Mouse (Mus musculus) liver, embryonic 16.5 days (tissue): ENCODE results near the gene Plcb4. TPM values are rescaled to one million over a fixed set of nuclear protein-coding genes. Genes with fewer than 3 reads are reported as not detected.

ENCODE experiments used
- ATAC-seq: fragments of 200-750 bp; cut with Nextera tagmentation; 2 replicates; pipeline ENCODE4 v1.8.0; 2017; ENCODE audit warnings: low read depth, mild to moderate bottlenecking, moderate number of reproducible peaks, moderate library complexity
- H3K27ac ChIP-seq: fragments of 300-500 bp; sonication (generic); 2 replicates; pipeline ENCODE4 v1.5.1; 2014; ENCODE audit warnings: mild to moderate bottlenecking, low read length
- H3K27me3 ChIP-seq: fragments of 300-500 bp; sonication (generic); 2 replicates; pipeline ENCODE4 v1.6.1; 2014; ENCODE audit warnings: low read depth, low read length, mixed read lengths; ENCODE audit not compliant: control insufficient read depth, insufficient read depth
- H3K36me3 ChIP-seq: fragments of 300-500 bp; sonication (generic); 2 replicates; pipeline ENCODE4 v1.6.1; 2014; ENCODE audit warnings: mild to moderate bottlenecking; ENCODE audit not compliant: control insufficient read depth, insufficient read depth
- H3K4me1 ChIP-seq: fragments of 300-500 bp; sonication (generic); 2 replicates; pipeline ENCODE4 v1.6.1; 2014; ENCODE audit warnings: low read depth, low read length, mixed read lengths; ENCODE audit not compliant: control insufficient read depth
- H3K4me2 ChIP-seq: fragments of 300-500 bp; sonication (generic); 2 replicates; pipeline ENCODE4 v1.6.1; 2014; ENCODE audit warnings: low read depth, low read length, mixed read lengths
- H3K4me3 ChIP-seq: fragments of 300-500 bp; sonication (generic); 2 replicates; pipeline ENCODE4 v1.5.1; 2014; ENCODE audit warnings: low read depth, mild to moderate bottlenecking, low read length
- H3K9ac ChIP-seq: fragments of 300-500 bp; sonication (generic); 2 replicates; pipeline ENCODE4 v1.6.1; 2014; ENCODE audit warnings: low read depth, low read length
- H3K9me3 ChIP-seq: fragments of 300-500 bp; sonication (generic); replicated peaks from 2 replicates; pipeline ENCODE4 v1.6.1; 2016; ENCODE audit warnings: low read length; ENCODE audit not compliant: control insufficient read depth
- WGBS: fragments of 180-500 bp; shearing (Covaris S2); extraction: QIAGEN DNeasy Blood & Tissue Kit; methylation state at CpG from one replicate; pipeline ENCODE4 v1.1.7; 2014; ENCODE audit not compliant: insufficient replicate concordance; 5-methylcytosine and 5-hydroxymethylcytosine counted together
- polyA plus RNA-seq: library from polyadenylated mRNA; unstranded; fragments of >200 nt; fragmentation: Nextera tagmentation; extraction: Ambion mirVana; gene quantifications from 2 replicates; pipeline ENCODE4 v1.2.1, GENCODE M21; 2015

Plcb4 gene
- polyA plus RNA-seq, 1 experiment from 2014 or later: 2.3 TPM

DNA sequence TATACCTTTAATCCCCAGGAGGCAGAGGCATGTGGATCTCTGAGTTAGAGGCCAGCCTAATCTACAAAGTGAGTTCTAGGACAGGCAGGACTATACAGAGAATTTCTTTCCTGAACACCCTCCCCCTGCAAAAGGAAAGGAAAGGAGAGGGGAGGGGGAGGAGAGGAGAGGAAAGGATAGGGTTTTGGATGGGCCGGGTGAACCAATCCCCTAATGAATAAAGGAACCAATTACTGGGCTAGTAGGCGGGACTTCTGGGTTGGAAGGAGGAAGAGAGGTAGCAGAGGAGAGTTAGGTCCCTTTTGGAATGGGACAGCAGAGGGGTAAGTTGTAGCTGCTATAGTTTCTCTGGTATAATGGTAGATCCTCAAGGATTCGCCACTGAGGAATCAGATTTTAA lies 12.6 kb upstream of the Plcb4 start:
- no peak overlapping the region for H3K9ac ChIP-seq
- H3K36me3 ChIP-seq: no peaks in the 10 kb centered on the region
- no peak overlapping the region for H3K27ac ChIP-seq
- H3K4me1 ChIP-seq: no peaks in the 10 kb centered on the region
- H3K4me2 ChIP-seq: no peak overlapping the region
- no peaks in the 10 kb centered on the region for H3K9me3 ChIP-seq
- H3K27me3 ChIP-seq: no peaks in the 10 kb centered on the region
- H3K4me3 ChIP-seq: no peak overlapping the region
- no peak for ATAC-seq
- 55% methylated on average over 3 of the region's 3 CpGs for WGBS

DNA sequence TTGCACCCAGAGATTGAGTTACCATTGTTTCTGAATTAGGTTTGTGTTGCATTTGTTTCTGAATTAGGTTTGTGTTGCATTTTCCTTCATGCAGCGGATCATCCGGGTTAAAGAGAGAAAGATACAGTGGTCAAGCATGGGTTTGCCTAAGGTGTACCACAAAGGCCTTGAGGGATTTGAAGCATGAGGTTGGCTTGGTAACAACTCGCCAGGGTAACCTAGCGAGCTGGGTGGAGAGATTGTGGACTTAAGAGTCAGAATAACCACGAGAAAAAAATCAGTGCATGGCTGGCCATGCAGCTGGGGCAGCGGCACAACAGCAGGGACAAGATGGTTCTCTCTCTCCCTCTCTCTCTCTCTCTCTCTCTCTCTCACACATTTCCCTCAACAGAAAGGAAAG lies 12.2 kb upstream of the Plcb4 start:
- Histone ChIP-seq H3K9ac (no peak overlapping the region), H3K27ac (no peak overlapping the region), H3K4me1 (no peaks in the 10 kb centered on the region), H3K4me3 (no peak overlapping the region), H3K27me3 (no peaks in the 10 kb centered on the region), H3K4me2 (no peak overlapping the region), H3K9me3 (no peaks in the 10 kb centered on the region), H3K36me3 (no peaks in the 10 kb centered on the region)
- WGBS: 66% methylated on average over 6 of the region's 6 CpGs
- ATAC-seq: no peak

DNA sequence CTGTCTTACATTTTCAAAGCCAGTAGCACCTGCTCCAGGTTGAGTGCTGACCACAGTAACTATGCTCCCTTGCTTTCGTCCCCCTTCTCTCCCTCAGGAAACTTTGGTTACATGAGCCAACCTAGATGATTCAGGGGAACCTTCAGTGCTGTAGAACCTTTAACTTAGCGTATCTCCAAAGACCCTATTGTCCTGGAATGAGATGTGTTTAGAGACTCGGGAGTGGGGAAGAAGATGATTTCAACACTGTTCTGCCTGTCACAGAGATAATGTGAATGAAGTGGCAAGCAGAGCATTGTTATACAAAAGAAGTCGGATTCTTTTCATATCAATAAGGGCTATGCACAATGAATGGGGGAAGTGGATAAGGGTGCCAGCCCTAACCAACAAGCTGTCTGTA lies 10.8 kb upstream of the Plcb4 start:
- Histone ChIP-seq H3K4me2 (no peak overlapping the region), H3K9me3 (no peaks in the 10 kb centered on the region), H3K9ac (no peak overlapping the region), H3K27me3 (no peaks in the 10 kb centered on the region), H3K27ac (no peak overlapping the region), H3K4me1 (no peaks in the 10 kb centered on the region), H3K36me3 (no peaks in the 10 kb centered on the region), H3K4me3 (no peak overlapping the region)
- ATAC-seq: no peak
- 40% methylated on average over 4 of the region's 4 CpGs for WGBS

DNA sequence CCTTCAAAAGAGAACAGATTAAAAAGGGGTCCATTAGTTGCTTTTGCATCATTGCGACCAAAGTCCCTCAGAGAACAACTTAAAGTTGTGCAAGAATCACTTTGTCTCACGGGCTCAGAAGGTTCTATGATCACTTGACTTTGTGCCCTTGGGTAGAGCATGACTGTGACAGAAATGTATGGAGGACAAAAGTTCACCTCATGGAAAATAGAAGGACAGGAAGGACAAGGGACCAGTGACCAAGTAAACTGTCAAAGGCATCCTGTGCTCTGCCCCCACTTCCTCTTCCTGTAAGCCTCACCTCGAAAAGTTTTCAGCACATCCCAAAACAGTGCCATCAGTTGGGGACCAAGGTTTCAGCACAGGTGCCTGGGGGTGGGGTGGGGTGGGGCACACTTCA lies 7.9 kb upstream of the Plcb4 start:
- H3K27me3 ChIP-seq: no peaks in the 10 kb centered on the region
- 41% methylated on average over 3 of the region's 3 CpGs for WGBS

DNA sequence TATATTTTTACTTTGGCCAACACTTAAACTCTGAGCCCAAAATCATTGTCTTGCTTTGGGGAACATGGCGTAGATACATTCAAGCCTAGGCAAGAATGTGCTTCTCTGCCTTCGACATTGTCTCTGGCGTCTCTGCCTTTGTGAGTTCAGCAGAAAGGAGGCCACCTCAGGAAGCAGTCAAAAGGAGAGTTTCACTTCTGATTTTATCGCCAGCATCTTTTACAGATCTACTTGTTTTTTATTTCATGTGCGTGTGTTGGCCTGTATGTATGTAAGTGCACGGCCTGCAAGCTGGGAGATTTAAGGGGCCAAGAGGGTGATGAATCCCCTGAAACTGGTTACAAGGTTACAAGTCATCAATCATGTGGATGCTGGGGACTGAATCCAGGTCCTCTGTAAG lies 6.8 kb upstream of the Plcb4 start:
- Histone ChIP-seq H3K27me3 (no peaks in the 10 kb centered on the region), H3K9me3 (no peaks in the 10 kb centered on the region), H3K27ac (no peak overlapping the region), H3K4me1 (no peaks in the 10 kb centered on the region), H3K4me3 (no peak overlapping the region), H3K36me3 (no peaks in the 10 kb centered on the region), H3K4me2 (no peak overlapping the region), H3K9ac (no peak overlapping the region)
- ATAC-seq: no peak
- 65% methylated on average over 6 of the region's 6 CpGs for WGBS

More for the DNA sequence above, 7.9 kb upstream of the Plcb4 start:
- H3K27ac ChIP-seq: no peak overlapping the region
- no peaks in the 10 kb centered on the region for H3K36me3 ChIP-seq
- no peaks in the 10 kb centered on the region for H3K4me1 ChIP-seq
- no peak overlapping the region for H3K4me2 ChIP-seq
- no peak overlapping the region for H3K9ac ChIP-seq
- no peak for ATAC-seq
- no peaks in the 10 kb centered on the region for H3K9me3 ChIP-seq
- H3K4me3 ChIP-seq: no peak overlapping the region

DNA sequence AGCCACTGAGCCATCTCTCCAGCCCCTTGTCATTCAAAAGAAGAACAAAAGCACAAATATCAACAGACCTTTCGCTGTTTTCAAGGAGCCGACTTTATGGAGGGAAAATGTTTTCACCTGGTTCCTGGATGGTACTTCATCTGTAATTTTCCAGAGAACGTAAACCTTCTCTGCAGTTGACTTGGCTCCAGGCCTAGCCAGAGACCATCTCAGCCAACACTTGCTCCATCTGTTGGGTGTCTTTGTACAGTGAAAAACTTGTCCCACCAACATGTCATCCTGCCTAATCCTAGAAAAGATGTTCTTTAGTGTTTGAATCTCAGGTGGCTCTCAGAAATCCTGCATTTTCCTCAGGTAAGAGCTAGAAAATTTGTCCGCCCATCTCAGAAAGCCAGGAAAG lies 6.4 kb upstream of the Plcb4 start:
- Histone ChIP-seq H3K27me3 (no peaks in the 10 kb centered on the region), H3K9me3 (no peaks in the 10 kb centered on the region), H3K27ac (no peak overlapping the region), H3K4me2 (no peak overlapping the region), H3K4me1 (no peaks in the 10 kb centered on the region), H3K4me3 (no peak overlapping the region), H3K9ac (no peak overlapping the region), H3K36me3 (no peaks in the 10 kb centered on the region)
- no peak for ATAC-seq
- WGBS: 77% methylated on average over 4 of the region's 4 CpGs

DNA sequence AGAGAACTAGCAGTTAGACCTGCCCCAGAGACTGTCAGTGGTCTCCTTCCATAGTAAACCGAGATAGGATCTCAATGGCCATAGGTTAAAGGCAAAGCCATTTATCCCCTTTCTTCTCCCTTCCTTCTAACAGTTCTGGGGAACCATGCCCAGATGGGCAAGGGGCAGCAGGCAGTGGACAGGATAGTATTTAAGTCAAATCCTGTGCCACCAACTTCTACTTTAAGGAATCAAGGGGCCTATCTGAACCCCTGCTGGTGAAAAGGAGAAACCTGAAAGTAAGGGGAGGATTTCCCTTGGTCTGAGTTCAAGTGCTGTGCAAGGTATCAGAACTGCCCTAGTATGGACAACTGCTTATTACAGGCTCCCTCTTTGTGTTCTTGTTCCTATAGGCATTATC lies 2.9 kb upstream of the Plcb4 start:
- WGBS: 65% methylated on average over 1 of the region's 1 CpGs
- H3K4me3 ChIP-seq: no peak overlapping the region
- no peaks in the 10 kb centered on the region for H3K9me3 ChIP-seq
- peaks cover 4% of the 10 kb centered on the region; the same call in 1 of the 2 replicates for H3K27me3 ChIP-seq
- ATAC-seq: no peak
- H3K4me1 ChIP-seq: no peaks in the 10 kb centered on the region; the same call in 1 of the 2 replicates
- H3K4me2 ChIP-seq: no peak overlapping the region
- no peak overlapping the region for H3K27ac ChIP-seq
- H3K36me3 ChIP-seq: no peaks in the 10 kb centered on the region
- H3K9ac ChIP-seq: no peak overlapping the region

DNA sequence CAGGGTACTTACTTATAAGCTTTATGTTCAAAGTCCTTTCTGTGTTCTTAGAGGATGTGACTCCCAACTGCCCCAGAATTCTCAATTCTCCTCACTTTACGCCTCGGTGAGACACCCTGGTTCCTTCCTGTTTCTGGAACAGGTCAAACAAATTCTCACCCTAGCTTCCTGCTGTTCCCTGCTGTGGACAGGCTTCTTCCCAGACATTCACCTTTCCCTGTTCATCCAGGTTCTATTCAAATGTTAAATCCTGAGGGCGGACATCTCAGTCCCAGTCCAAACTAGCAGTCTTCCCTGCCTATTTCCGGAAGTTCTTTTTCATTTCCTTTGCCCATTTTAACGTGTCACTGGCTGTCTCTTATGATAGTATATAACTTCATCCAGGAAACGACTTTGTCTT lies 2.2 kb upstream of the Plcb4 start:
- 53% methylated on average over 6 of the region's 6 CpGs for whole genome bisulfite sequencing
- Histone ChIP-seq H3K4me1 (no peaks in the 10 kb centered on the region; the same call in 1 of the 2 replicates), H3K27ac (no peak overlapping the region), H3K9ac (no peak overlapping the region), H3K27me3 (peaks cover 4% of the 10 kb centered on the region; the same call in 1 of the 2 replicates), H3K4me2 (no peak overlapping the region), H3K4me3 (no peak overlapping the region), H3K9me3 (no peaks in the 10 kb centered on the region), H3K36me3 (no peaks in the 10 kb centered on the region)
- ATAC-seq: no peak

DNA sequence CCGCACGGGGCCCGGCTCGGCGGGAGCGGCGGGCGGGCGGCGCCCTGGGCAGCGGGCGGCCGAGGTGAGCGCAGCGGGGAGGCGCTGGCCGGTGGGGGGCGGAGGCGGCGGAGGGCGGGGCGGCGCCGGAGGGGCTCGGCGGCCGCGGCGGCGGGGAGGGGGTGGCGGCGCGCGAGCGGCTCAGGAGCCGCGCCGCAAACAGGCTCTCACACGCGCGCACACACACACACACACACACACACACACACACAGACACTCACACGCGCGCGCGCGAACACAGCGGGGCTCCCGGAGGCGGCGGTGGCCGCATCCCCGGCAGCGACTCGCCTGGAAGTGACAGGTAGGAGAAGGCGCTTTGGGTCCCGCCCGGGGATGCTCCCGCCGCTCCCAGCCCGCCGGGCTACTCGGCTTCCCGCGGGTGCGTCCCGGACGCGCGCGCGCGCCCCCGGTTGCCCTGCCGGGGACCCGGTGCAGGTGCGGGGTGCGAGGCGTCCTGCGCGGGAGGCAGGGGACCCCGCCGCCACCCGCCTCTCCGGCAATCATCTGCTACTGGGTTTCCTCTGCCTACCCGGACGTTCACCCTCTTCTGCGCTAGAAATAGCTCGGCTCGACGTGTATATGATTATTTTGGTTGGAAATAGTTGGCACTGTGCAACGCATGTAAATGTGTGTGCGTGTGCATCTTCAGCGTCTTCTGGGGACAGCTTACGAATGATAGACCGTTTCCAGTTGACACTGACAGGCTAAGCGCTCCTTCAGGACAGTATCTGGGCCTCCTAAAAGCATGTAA lies 775 bp downstream of the Plcb4 start:
- peak overlapping the region; percentile 79 for H3K4me2 ChIP-seq
- WGBS: under 1% methylated on average over 32 of the region's 97 CpGs
- H3K9ac ChIP-seq: peak overlapping the region; percentile 68
- peaks cover 4% of the 10 kb centered on the region; the same call in 1 of the 2 replicates for H3K27me3 ChIP-seq
- H3K27ac ChIP-seq: peak overlapping the region; percentile 70
- peak; percentile 71 for ATAC-seq
- no peaks in the 10 kb centered on the region; the same call in 1 of the 2 replicates for H3K4me1 ChIP-seq
- peak overlapping the region; percentile 71 for H3K4me3 ChIP-seq
- no peaks in the 10 kb centered on the region for H3K36me3 ChIP-seq
- no peaks in the 10 kb centered on the region for H3K9me3 ChIP-seq
